Mouse (Mus musculus) cerebellum, adult 2 months (tissue): Measurements from ENCODE around the gene Fntb. TPM values are rescaled to one million over a fixed set of nuclear protein-coding genes. Genes with fewer than 3 reads are reported as not detected.

Experiments used
- DNase-seq, 2 experiments: peaks; one replicate each; pipeline ENCODE4 v3.0.0; 2021
- H3K27ac ChIP-seq: fragments of 200-500 bp; 2 replicates; pipeline ENCODE4 v1.5.1; 2012; ENCODE audit warnings: low read length, control low read depth, inconsistent platforms; ENCODE audit not compliant: insufficient read depth
- H3K27me3 ChIP-seq: fragments of 200-500 bp; 2 replicates; pipeline ENCODE4 v1.6.1; 2012; ENCODE audit warnings: inconsistent platforms, mild to moderate bottlenecking, low read length, moderate library complexity; ENCODE audit not compliant: control insufficient read depth, insufficient read depth
- H3K4me1 ChIP-seq: fragments of 200-500 bp; 2 replicates; pipeline ENCODE4 v1.6.1; 2011; ENCODE audit warnings: low read length; ENCODE audit not compliant: control insufficient read depth, insufficient read depth
- H3K4me3 ChIP-seq: fragments of 200-500 bp; replicated peaks from 2 replicates; pipeline ENCODE3; 2011; ENCODE audit warnings: mild to moderate bottlenecking, low read depth, low read length, control low read depth; ENCODE audit not compliant: insufficient read depth
- CTCF ChIP-seq: fragments of 200-500 bp; IDR thresholded peaks from 2 replicates; pipeline ENCODE4 v1.5.1; 2011; ENCODE audit warnings: low read depth, mild to moderate bottlenecking, control low read depth, low read length, moderate library complexity, borderline replicate concordance; ENCODE audit not compliant: insufficient read depth
- POLR2A ChIP-seq: fragments of 200-500 bp; IDR thresholded peaks from 2 replicates; pipeline ENCODE4 v1.6.1; 2011; ENCODE audit warnings: low read length, control low read depth, borderline replicate concordance; ENCODE audit not compliant: insufficient read depth
- WGBS: fragments of 180-500 bp; shearing (Covaris S2); methylation state at CpG from one replicate; pipeline ENCODE4 v1.1.7; 2018; 5-methylcytosine and 5-hydroxymethylcytosine counted together
- polyA plus RNA-seq: library from polyadenylated mRNA; depleted of rRNA; stranded (reverse); fragments of >200 nt; gene quantifications from 2 replicates; pipeline ENCODE4 v1.2.3, GENCODE M21; 2012; rRNA removed

The Fntb gene
- 55.9 and 61.3 TPM in 2 replicates for polyA plus RNA-seq

- 0 out of 2 replicates have a peak, but pooled peaks cover 3% of the 10 kb centered on the region for H3K4me1 ChIP-seq
Observed at GRCm38 (mm10) chr12:76765354-76765851, at the start of gene Fntb, which contains the start of gene Churc1. Gene Fntb (plus strand): TSS chr12:76765589. Gene Churc1 (plus strand): TSS chr12:76765538.

DNA sequence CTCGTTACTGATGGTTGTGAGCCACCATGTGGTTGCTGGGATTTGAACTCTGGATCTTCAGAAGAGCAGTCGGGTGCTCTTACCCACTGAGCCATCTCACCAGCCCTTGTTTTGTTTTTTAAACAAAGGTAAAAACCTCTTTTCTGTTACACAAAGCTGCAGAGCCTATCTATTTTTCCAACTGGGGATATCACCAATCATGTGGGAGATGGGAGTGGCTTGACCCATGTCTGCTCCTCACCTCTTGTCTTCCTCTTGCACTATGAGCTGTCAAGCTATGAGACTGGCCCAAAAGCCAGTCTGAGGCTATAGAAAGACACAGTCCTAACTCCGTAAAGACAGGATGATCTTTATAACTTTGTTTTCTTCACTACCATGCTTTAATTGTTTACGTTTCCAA is 47.0 kb upstream of the Fntb start:
- WGBS: 95% methylated on average over 4 of the region's 4 CpGs
- H3K27me3 ChIP-seq: no peaks in the 10 kb centered on the region
- no peak overlapping the region for H3K4me3 ChIP-seq
- no peak overlapping the region for H3K27ac ChIP-seq
- TF ChIP-seq CTCF (no peak), POLR2A (no peak)
- H3K4me1 ChIP-seq: peaks cover 3% of the 10 kb centered on the region; the same call in 1 of the 2 replicates
- no peak for DNase-seq

More at GRCm38 (mm10) chr12:76765354-76765851, at the start of gene Fntb, which contains the start of gene Churc1:
- TF ChIP-seq POLR2A: peak; percentile 53; the same call in 1 of the 2 replicates
- no peak for TF ChIP-seq CTCF
- under 1% methylated on average over 31 of the region's 31 CpGs for WGBS
- no peaks in the 10 kb centered on the region for H3K27me3 ChIP-seq
- peak; percentile 81 to 85 for DNase-seq
- peak within 1 kb of the TSS; percentile 76 for H3K4me3 ChIP-seq
- peak within 1 kb of the TSS; percentile 32 for H3K27ac ChIP-seq

DNA sequence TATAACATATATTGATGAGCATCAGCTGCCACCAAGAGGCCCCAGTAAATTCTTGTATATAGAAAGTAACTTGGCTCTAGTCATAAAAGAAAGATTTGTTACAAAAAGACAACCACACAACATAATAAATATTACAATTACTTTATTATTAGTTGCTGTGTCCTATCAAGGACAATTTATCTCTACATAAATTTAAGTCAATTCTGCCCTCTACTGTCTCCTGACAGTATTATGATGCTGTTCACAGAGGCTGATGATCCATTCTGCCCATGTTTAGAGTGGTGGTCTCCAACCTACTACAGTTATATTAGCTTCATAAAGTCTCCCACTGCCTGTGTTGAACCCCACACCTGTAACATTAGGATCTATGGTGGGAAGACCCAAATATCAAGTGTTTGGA is 44.8 kb upstream of the Fntb start:
- no peak for TF ChIP-seq POLR2A
- TF ChIP-seq CTCF: no peak
- no peaks in the 10 kb centered on the region for H3K27me3 ChIP-seq
- peaks cover 3% of the 10 kb centered on the region; the same call in 1 of the 2 replicates for H3K4me1 ChIP-seq
- H3K4me3 ChIP-seq: no peak overlapping the region
- DNase-seq: no peak
- H3K27ac ChIP-seq: no peak overlapping the region

GRCm38 (mm10) chr12:76722026-76722425 is 43.4 kb upstream of the Fntb start:
- WGBS: 69% methylated on average over 3 of the region's 3 CpGs
- Histone ChIP-seq H3K27me3 (no peaks in the 10 kb centered on the region), H3K27ac (no peak overlapping the region), H3K4me3 (no peak overlapping the region), H3K4me1 (peaks cover 3% of the 10 kb centered on the region; the same call in 1 of the 2 replicates)
- TF ChIP-seq CTCF (no peak), POLR2A (no peak)
- no peak for DNase-seq

DNA sequence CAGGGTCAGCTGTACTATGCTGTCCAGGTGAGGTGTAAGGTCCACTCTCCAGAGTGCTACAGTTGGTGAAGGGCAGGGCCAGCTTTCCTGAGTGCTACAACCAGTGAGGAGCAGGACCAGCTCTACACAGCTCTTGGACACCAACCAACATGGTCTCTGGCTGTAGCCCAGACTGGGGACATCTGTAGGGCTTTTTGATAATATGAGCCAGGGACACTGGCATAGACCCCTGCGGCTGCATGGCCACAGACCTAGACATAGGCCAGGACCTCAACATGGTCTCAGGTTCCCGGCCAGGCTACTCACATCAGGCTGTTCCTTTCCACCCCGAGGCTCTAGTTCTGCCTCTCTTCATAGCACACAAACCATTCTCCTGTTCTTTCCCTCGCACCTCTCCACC is 37.4 kb upstream of the Fntb start:
- H3K4me3 ChIP-seq: no peak overlapping the region
- H3K27ac ChIP-seq: no peak overlapping the region
- TF ChIP-seq POLR2A (no peak), CTCF (no peak)
- WGBS: 60% methylated on average over 4 of the region's 4 CpGs
- H3K27me3 ChIP-seq: no peaks in the 10 kb centered on the region
- DNase-seq: peak in 1 of 2 experiments; percentile 6
- no peaks in the 10 kb centered on the region for H3K4me1 ChIP-seq

DNA sequence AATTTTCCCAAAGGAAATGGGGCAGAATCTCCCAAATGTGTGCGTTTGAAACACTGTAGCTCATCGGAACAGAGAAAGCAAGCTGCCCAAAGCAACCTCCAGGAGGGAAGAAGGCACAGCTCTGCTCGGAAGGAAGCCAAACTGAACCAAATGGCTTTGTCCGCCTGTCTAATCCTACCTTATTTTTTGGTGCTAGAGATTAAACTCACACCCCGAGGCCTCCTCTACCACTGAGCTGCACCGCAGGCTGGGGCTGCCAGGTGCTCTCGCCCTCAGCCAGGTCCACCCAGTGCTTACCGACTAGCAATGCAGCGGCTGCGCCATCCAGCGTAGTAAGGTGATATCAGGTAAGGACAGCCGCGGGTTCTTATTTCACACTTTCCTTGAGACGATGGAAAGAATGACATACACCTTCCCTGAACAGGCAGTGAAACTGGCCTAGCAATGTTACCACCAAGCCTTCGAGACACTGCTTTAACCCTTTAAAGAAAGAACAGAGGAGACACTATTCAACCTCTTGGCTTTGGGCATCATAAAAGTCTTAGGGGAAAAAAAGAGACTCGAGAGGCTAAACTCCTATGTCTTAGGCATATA is 14.4 kb upstream of the Fntb start:
- H3K4me3 ChIP-seq: no peak overlapping the region
- 59% methylated on average over 16 of the region's 16 CpGs for WGBS
- peaks cover 3% of the 10 kb centered on the region; the same call in 1 of the 2 replicates for H3K4me1 ChIP-seq
- no peaks in the 10 kb centered on the region for H3K27me3 ChIP-seq
- TF ChIP-seq POLR2A: no peak
- TF ChIP-seq CTCF: no peak
- no peak overlapping the region for H3K27ac ChIP-seq
- peak; percentile 58 to 71 for DNase-seq

DNA sequence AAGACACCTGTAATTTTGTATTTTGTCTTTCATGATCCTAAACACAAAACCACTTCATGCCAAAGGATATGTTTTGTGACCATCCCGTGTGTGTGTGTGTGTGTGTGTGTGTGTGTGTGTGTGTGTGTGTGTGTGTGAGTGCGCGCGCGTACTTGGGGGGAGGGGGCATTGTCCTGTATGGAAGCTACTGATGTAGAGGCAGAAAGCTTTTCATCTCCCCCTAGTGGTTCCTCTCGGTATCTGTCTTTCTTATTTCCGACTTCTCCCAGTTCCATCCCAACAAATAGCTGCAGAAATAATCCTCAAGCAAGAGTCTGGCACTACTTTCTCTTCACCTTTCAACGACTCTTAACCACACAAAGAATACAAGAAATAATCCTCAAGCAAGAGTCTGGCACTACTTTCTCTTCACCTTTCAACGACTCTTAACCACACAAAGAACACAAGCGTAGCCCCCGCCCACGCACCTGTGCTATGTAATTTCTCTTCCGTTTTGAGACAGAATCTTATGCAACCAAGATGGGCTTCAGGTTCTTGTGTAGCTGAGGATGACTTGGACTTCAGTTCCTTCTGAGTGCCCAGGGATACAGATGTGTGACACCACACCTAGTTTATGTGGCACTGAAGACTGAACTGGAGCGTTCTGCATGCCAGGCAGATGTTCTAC is 12.6 kb upstream of the Fntb start:
- 45% methylated on average over 14 of the region's 14 CpGs for WGBS
- no peak overlapping the region for H3K27ac ChIP-seq

More for the DNA sequence above, 12.6 kb upstream of the Fntb start:
- Histone ChIP-seq H3K27me3 (no peaks in the 10 kb centered on the region), H3K4me3 (no peak overlapping the region), H3K4me1 (peaks cover 3% of the 10 kb centered on the region; the same call in 1 of the 2 replicates)
- no peak for TF ChIP-seq POLR2A
- TF ChIP-seq CTCF: peak; percentile 62; the same call in 1 of the 2 replicates
- peak; percentile 30 to 77 for DNase-seq
